Mouse (Mus musculus) CD8-positive naive resting alpha-beta T cell, adult 2 months (primary cell): Measurements from ENCODE around the gene Dnah2.

ENCODE experiments used
- DNase-seq, 2 experiments: peaks; one replicate each; pipeline ENCODE4 v3.0.0; 2022; ENCODE audit warnings: low read depth in 2 of 2, low spot score in 2 of 2

The Dnah2 gene

DNA sequence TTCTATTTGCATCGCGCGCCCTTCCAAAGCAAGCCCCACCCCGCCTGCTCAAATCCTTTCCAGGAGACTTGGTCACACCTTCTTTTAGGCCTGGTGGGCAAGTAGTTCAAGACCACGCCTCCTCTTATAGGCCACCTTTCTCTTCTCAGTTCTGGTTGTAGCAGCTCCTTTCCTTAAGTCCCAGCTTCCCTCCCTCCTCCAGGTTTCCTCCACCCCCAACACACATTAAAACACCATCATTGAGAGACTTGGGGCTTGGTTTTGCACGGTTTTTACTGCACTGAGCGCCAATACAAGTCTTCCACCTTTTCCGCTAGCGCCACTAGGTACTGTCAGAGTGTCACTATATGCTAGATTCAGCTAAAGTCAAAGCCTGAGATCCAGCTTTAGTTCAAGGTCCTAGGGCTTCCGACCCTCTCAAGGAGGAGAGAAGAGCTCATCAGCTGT, 128.3 kb downstream of the Dnah2 start:
- DNase-seq = no peak

DNA sequence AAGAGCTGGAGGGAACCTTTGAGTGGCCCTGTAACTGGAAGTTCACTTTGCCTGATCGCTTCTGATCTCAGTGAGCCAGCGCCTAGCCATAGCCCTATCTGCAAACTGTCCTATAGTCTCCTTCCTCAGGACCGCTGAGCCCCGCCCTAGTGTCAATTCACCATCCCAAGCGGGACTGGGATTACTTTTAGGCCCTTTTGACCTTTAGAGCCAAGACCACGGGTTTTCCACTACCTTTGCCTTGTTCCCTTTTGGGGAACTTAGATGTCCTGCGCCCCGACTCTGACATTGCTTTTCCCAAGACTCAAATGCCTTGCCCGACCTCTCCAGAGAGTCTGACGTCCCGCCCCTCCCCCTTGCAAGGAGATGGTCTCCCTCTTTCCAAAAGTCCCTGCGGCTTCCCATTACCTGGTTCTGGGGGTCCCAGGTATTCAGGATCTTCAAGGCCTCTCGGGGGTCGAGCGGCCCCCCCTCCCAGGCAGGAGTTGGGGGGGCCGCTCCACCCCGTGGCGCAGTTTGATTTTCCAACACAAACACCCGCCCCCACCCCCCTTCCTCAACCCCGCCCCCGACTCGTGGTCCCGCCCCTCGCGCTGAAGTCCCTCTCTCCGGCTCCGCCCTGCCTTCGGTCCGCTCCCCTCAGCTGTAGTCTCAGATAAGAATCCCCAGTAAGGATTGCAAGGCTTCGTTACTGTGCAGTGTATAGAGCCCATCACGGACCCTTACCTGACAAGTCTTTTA, 128.9 kb downstream of the Dnah2 start:
- DNase-seq = no peak

DNA sequence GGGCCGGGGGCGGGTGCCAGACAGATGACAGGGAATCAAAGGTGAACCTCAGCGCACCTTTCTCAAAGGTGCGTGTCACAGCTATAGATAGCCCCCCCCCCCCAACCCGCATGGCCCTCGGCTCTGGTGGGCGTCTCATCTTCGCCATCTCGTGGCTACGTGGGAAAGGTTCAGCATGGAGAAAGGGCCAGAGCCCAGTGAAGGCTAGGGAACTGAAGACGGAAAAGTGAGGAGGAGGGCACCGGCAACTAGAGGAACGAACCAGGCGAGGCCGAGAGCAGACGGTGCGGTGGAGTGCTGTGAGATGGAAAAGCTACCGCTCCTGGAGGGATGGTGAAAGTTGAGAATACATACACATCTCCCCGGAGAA, 129.5 kb downstream of the Dnah2 start:
- no peak for DNase-seq

DNA sequence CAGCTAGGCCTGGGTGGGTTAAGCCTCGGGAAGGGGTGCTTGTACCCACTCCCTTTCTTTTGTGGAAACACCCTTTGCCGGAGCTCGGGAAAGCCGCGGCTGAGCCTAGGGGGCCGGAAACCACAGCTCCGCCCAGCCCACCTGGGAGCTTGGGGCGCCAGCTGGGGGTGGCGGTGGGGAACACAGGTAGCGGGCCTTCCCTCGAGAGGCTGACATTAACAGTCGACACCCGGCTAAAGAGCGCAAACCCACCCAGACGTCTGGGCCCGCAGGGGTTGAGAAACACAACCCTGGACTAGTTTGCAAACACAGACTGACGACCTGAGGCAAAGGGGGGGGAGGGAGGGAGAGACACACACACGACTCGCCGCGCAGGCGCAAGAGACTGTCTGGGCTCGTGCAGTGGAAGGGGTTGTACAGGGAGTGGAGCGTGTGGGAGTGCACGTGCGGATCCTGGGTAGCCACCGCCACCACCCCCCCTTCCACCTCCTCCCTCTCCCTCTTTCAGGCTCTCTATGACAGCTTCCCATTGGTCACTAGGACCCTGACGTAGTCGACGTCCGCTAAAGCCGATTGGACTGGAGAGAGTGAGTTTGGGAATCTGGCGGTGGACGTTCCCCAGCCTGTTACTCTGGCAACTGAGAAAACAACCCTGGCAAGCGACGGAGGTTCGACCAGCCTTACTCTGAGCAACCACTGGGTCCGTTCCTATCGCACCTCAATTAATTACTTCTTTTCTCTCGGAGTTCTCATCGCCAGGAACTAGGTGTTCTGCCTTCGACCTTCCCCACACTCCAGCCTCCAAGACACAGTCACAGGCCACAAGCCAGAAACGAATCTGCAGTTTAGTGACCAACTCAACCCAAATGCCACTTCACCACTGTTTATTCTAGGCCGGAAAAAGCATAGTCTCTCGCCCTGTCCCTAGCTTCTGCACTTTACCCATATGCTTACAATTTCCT, 130.1 kb downstream of the Dnah2 start:
- DNase-seq = peak; percentile 56 to 61

DNA sequence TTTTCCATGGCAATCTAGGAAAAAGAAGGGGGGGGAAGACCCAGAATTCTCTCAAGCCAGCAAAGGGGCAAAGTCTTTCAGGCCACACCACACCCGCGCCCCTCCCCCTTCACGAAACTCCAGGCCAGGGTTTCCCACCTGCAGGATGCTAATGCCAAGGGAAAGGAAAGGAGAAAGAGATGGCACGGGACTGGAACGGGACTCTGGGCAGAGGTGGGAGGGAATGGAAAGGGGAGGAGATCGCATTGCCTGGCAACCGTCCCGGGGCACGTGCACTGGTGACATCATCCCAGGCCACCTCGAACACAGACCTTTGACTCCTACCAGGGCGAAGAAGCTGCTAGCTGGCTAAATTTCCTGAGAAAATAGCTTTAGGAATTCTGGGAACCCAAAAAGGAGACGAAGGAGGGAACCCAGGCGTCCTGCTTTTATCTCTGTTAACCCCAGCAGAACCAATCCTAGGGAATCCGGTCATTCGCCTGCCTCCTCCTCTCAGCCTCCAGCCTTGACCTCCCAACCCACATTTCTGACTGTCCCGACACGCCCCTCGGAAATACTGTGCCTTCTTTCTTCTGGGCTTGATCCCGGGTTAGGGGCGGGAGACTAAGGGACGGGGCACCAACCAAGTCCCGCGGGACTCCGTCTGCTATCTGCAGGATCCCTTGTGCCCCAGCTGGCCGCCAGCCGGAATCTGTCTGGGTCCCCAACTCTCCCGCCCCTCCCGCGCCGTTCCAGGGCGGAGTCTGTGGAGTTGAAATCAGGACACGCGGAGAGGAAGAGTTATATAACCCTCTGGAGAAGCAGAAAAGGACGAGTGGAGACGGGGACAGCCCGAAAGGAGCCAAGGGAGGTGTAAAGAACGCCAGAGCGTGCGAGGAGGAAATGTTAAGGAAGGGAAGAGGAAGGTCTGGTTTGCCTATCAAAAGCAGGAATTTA, 131.2 kb downstream of the Dnah2 start:
- no peak for DNase-seq

DNA sequence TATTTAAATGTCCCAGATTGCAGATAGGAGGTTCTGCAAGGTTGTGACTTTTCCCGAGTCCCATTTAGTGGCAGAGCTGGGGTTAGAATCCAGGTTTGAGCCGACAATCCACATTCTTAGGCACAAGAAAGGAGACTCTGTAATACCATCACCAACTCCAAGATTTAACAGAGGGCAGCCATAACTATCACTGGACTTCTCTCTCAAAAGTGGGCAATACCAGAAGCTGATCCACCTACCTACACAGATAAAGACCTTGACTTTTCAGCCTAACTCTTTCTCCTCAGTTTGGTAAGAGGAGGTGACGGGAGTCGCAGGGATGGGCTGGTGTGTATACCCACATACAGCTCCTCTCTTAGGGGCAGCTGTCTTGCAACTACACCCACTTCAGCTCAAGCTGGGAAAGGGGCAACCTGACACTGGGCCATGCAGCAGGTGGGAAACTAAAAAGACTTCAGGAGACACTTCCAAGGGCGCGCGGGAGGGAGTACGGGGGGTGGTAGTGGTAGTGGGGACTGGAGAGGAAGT, 131.9 kb downstream of the Dnah2 start:
- DNase-seq = no peak

DNA sequence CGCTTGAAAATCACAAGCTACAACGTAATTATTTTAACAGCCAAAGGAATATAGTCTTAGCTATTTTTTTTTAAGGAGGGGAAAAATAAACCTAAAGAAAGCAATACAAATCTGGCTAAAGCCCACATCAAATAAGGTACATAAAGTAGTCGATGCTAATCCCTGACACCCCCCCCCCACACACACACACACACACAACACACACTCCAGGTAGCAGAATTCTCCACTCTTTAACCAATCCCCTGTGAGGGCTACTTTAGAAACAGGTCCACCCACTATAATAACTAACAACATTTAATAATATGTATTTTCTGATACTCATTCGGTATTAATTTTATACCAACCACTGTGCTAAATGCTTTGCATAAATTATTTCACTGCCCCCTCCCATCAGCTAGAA, 132.4 kb downstream of the Dnah2 start:
- DNase-seq = no peak

DNA sequence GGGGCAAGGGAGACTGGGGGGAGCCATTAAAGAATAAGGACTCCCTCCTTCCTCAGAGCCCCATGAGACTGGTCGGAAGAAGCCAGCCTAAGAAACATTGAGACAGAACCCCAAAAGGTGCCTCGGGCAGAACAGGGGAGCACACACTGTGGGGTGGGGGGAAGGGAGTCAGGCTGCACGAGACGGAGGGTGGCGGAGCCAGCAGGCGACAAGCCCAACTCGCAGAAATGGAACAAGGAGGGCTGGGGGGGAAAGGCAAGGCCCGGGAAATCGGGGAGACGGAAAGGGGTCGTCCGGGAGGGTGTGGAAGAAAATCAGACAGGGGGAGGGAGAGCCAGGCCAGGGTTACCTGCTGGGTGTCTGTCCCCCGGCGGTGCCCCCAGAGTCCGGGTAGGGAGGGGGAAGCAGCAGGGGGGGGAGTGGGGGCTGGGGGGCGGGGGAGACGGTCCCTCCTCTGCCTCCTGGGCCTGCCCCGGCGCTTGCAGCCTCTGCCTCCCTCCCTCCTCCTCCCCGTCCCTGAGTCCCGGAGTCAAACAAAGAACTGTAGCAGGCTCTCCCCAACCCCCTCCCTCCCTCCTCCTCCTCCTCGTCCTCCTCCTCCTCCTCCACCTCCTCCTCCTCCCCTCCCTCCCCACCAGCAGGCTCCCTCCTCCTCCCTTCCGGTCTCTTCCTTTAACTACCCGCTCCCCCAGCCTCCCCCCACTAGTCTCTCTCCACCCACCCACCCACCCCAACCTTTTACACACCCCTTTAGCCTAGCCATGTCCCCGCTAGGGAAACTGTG, 133.1 kb downstream of the Dnah2 start:
- DNase-seq = no peak

DNA sequence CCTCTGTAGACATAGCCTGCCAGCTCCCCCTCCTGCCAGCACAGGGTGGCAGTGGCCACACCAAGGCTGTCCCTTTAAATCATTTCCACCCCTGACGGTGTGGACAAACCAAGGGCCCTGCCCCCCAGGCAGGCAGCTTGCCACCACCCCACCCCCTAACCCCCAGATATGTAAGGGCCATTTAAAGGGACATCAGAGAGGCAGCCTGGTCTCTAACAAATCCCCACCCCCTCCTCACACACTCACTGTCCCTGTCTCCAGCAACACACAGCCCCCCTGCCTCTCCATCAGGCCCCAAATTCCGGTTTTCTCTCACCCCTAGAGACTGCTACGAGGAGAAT, 133.6 kb downstream of the Dnah2 start:
- DNase-seq = no peak

DNA sequence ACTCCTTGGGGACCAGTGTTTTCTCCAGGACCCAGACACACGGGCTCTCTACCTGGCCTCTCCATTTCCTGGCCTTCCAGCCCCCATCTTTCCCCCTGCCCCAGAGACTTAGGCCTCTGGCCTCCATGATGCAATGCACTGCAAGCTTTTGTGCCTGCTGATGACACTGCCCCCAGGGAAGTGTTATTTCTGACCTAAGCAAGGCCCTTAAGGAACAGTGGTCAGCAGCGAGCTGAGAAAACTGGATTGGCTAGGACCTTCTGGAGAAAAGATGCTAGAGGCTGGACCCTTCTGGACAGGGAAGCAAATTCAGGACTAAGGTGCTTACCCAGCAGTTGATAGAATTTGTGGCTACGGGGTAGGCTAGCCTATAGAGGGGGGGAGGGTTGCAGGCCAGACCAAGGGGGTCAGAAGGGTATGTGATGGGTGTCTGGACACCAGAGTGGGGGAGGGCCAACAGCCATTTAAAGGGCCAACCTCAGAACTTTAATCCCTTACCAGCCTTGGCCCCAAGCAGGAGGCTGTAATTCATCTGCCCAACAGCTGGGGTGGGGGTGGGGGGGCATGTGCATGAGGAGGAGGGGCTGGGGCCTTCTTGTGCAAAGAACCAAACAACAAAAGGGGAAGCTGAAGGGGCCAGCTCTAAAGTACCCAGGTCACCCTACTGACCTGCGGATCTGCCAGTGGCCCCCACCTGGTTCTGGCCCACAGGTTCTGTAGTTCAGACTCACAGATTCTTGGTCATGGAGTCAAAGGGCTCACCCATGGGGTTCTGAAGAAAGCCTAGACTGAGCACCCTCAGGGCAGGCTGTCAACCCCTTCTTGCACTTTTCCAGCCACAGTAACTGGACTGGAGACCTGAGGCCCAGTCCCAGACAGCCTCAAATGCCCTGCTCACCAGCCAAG, 134.2 kb downstream of the Dnah2 start:
- no peak for DNase-seq

DNA sequence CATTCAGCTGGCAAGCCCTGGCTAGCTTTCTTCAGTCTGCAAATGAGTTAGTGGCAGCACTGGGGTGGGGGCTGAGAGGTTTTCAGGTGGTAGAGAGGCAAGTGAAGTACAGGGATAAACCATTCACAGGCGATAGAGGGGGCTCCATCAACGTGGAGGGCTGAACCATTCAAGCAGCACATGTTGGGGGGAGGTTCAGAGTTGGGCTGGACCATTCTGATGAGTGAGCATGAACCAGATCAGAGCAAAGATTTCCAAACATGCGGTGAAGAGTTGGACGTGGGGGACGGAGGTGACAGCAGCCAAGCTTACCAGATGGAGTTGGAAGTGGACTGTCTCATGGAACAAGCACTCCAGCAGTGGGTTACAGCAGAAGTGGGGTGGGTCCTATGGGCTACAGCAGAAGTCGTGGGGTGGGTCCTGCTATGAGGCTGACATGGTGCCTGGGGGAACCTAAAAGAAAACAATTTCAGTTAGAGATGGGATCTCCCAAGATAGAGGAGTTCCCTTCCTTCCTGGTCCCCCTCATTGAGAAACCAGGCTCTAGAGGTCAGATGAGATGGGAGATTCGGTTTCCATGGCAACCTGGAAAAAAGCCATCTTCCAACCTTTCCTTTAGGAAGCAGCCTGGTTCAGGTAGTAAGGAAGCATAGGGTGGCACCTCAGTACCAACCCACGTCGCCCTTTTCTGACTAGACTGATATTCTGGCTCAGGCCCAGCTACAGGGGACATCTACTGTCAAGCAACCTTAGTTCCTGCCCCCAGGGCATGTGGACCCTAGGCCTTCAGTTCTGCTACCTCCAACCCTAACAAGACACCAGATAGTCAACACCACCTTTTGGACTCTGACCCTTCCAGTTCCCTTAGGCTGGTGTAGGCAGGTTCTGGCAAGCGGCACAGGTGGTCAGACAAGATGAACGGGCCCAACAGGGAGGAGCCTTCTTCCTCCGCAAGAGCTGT, 135.4 kb downstream of the Dnah2 start, which contains the start of gene Kdm6b:
Gene Kdm6b (minus strand): TSS at position 455 of the 961 bp plus-strand sequence.
- DNase-seq = no peak

DNA sequence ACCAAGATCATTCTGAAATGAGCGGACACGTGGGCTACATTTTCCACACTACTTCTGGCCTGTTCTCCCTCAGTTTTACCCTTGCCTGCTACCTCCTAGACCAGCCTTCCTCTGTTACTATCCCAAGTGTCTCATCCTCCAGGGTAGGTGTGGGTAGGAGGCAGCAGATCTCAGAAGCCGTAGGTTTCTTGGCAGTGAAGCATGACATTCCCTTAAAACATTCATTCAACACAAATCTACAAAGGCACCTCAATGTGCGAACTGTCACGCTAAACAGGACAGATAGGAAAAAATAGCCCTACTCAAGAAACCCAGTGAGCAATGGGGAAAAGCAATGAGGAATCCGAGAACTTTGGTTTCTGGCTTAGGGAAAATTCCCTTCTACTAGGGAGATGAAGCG, 136.4 kb downstream of the Dnah2 start:
- DNase-seq = no peak

DNA sequence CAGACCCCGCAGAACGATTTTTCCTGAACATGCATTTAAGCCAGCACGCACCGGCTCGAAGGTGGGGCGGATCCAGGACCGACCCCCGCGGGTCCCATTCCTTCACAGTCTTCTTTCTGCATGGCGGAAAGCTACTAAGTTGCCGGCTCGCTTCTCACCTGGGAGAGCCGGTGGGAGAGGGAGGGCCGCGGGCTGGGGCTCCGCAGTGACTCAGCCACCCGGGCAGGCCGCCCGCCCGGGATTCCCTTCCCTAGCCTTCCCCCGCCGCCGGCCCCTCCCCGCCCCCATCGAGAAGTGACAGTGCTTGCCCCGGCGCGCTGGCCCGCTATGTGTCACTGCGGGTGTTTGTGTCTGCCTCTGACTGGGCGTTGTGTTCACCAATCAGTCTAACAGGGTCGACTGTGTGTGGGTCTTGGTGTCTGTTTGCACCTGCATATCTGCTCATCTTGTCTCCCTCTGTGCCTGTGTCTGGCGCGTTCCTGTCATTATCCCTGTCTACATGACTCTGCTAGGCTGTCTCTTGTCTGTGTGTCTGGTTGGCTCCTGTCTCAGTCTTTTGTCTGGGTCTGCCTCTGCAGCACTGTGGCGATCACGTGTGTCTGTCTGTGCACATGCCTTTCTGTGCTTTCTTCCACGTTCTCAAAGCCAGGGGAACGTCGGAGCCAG, 137.2 kb downstream of the Dnah2 start:
- DNase-seq = peak in 1 of 2 experiments; percentile 35

DNA sequence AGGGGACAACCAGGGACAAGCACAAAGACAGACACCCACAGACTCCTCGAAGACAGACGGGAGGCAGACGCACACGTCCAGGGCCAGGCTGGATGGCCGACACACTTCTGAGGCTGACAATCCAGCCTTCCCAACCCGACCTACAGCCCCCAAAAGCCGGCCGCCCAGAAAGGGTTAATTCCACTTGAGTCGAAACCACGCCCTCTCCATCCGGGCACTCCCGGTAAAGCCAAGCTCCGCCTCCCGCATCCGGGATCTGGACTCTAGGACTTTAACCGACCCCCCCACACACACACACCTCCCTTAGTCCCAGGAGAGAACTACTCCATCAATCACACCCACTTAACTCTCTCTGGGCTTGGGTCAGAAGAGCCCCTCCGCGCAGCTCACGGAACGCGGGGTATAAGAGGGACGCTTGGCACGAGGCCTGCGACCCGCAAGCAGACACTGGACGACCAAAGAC, 137.8 kb downstream of the Dnah2 start:
- DNase-seq = peak in 1 of 2 experiments; percentile 66

DNA sequence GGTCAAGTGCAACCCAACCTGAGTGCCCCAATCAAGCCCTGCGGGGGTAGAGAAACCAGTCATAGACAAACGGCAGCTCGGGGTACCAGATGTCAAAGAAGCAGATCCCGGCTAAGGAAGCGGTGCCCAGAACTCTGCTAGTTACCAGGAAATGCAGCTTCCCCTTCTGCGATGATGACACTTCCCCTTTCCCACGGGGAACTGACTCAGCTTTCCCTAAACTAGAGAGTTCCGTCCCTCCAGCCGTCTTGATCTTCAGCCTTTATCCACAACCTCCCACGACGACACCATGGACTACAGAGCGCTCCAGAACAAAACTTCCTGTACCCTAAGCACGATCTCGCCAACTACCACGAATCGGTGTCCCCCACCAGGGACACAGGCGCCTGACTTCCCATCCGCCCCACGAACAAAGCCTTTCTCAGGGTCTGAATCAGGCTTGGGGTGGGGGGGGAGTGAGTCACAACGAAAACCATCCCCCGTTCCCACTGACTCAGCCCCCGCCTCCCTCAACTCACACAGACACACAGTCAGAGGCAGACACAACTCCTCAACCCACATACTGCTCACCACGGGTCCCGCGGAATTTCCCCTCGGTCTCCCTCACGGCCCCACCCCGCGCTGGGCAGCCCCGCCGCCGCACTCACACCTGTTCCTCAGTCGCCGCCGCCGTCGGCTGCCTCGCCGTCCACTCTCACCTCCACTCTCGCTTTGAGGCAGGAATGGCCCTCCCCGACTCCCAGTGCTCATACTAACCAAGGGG, 138.4 kb downstream of the Dnah2 start:
- peak; percentile 84 to 87 for DNase-seq

DNA sequence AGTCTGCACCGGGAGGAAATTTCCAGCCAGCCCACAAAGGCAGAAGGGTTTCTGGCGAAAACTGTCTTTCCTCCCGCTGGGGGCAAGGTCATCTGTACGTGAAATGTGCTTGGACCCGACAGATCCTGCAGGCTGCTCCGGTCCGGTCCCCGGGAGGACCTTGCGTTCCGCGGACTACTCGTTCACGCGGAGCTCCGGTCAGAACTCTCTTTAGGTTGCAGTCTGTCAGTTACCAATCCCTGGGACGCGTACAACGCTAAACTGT, 138.9 kb downstream of the Dnah2 start:
- DNase-seq = no peak
